Mouse (Mus musculus): ENCODE results near the gene Nprl2. TPM values are rescaled to one million over a fixed set of nuclear protein-coding genes. Genes with fewer than 3 reads are reported as not detected.

Gene Nprl2
- polyA plus RNA-seq (2012; ENCODE audit: insufficient read depth, insufficient read length, low replicate concordance, missing spikeins) = not detected in 2 replicates

GRCm38 (mm10) chr9:107541474-107542351 lies at the start of gene Nprl2, which contains the start of gene Cyb561d2:
Gene Nprl2 (plus strand): TSS chr9:107542226.
Gene Cyb561d2 (minus strand): TSS chr9:107542193.
- TF ChIP-seq CTCF (IDR thresholded peaks at IDR 0.05; ENCODE audit: insufficient read depth, low read depth, low read length) (no peak), POLR2A (IDR thresholded peaks at IDR 0.05; ENCODE audit: insufficient read depth, low read depth, low read length) (peak; percentile 69; the same call in 1 of the 2 replicates)
- peak within 1 kb of the TSS; percentile 48; the same call in 1 of the 2 replicates for H3K27ac ChIP-seq (ENCODE audit: insufficient read depth, low read depth, low read length)
- peak within 1 kb of the TSS; percentile 68 for H3K4me3 ChIP-seq (ENCODE audit: insufficient read depth, low read depth, low read length)
- under 1% methylated on average over 46 of the region's 46 CpGs for WGBS
- H3K4me1 ChIP-seq (ENCODE audit: control insufficient read depth, insufficient read depth, low read length) = peaks cover 27% of the 10 kb centered on the region

GRCm38 (mm10) chr9:107493511-107493910 lies 48.5 kb upstream of the Nprl2 start:
- H3K27ac ChIP-seq (ENCODE audit: insufficient read depth, low read depth, low read length) = no peak overlapping the region
- TF ChIP-seq CTCF (IDR thresholded peaks at IDR 0.05; ENCODE audit: insufficient read depth, low read depth, low read length) (no peak), POLR2A (IDR thresholded peaks at IDR 0.05; ENCODE audit: insufficient read depth, low read depth, low read length) (no peak)
- 63% methylated on average over 1 of the region's 1 CpGs for WGBS
- no peaks in the 10 kb centered on the region for H3K4me1 ChIP-seq (ENCODE audit: control insufficient read depth, insufficient read depth, low read length)
- no peak overlapping the region for H3K4me3 ChIP-seq (ENCODE audit: insufficient read depth, low read depth, low read length)

- no peaks in the 10 kb centered on the region for H3K4me1 ChIP-seq (ENCODE audit: control insufficient read depth, insufficient read depth, low read length)
Observed at GRCm38 (mm10) chr9:107494238-107494637, 47.8 kb upstream of the Nprl2 start.

GRCm38 (mm10) chr9:107496359-107496758 lies 45.7 kb upstream of the Nprl2 start:
- TF ChIP-seq POLR2A (IDR thresholded peaks at IDR 0.05; ENCODE audit: insufficient read depth, low read depth, low read length) (no peak), CTCF (IDR thresholded peaks at IDR 0.05; ENCODE audit: insufficient read depth, low read depth, low read length) (no peak)
- Histone ChIP-seq H3K27ac (ENCODE audit: insufficient read depth, low read depth, low read length) (no peak overlapping the region), H3K4me3 (ENCODE audit: insufficient read depth, low read depth, low read length) (no peak overlapping the region), H3K4me1 (ENCODE audit: control insufficient read depth, insufficient read depth, low read length) (no peaks in the 10 kb centered on the region)
- WGBS = 94% methylated on average over 3 of the region's 3 CpGs

More at GRCm38 (mm10) chr9:107494238-107494637, 47.8 kb upstream of the Nprl2 start:
- TF ChIP-seq CTCF (IDR thresholded peaks at IDR 0.05; ENCODE audit: insufficient read depth, low read depth, low read length) (no peak), POLR2A (IDR thresholded peaks at IDR 0.05; ENCODE audit: insufficient read depth, low read depth, low read length) (no peak)
- WGBS = 75% methylated on average over 12 of the region's 12 CpGs
- no peak overlapping the region for H3K27ac ChIP-seq (ENCODE audit: insufficient read depth, low read depth, low read length)
- no peak overlapping the region for H3K4me3 ChIP-seq (ENCODE audit: insufficient read depth, low read depth, low read length)

- WGBS = 92% methylated on average over 3 of the region's 3 CpGs
- Histone ChIP-seq H3K4me3 (ENCODE audit: insufficient read depth, low read depth, low read length) (no peak overlapping the region), H3K4me1 (ENCODE audit: control insufficient read depth, insufficient read depth, low read length) (peaks cover 23% of the 10 kb centered on the region), H3K27ac (ENCODE audit: insufficient read depth, low read depth, low read length) (no peak overlapping the region)
- TF ChIP-seq POLR2A (IDR thresholded peaks at IDR 0.05; ENCODE audit: insufficient read depth, low read depth, low read length) (no peak), CTCF (IDR thresholded peaks at IDR 0.05; ENCODE audit: insufficient read depth, low read depth, low read length) (no peak)
Observed at GRCm38 (mm10) chr9:107500708-107501286, 41.2 kb upstream of the Nprl2 start.

- H3K4me3 ChIP-seq (ENCODE audit: insufficient read depth, low read depth, low read length) = no peak overlapping the region
- H3K27ac ChIP-seq (ENCODE audit: insufficient read depth, low read depth, low read length) = no peak overlapping the region
- H3K4me1 ChIP-seq (ENCODE audit: control insufficient read depth, insufficient read depth, low read length) = peaks cover 37% of the 10 kb centered on the region
- 81% methylated on average over 12 of the region's 12 CpGs for WGBS
- no peak for TF ChIP-seq POLR2A (IDR thresholded peaks at IDR 0.05; ENCODE audit: insufficient read depth, low read depth, low read length)
- TF ChIP-seq CTCF (IDR thresholded peaks at IDR 0.05; ENCODE audit: insufficient read depth, low read depth, low read length) = no peak
Observed at GRCm38 (mm10) chr9:107502131-107502846, 39.7 kb upstream of the Nprl2 start.

GRCm38 (mm10) chr9:107504662-107505537 lies 37.1 kb upstream of the Nprl2 start:
- H3K4me1 ChIP-seq (ENCODE audit: control insufficient read depth, insufficient read depth, low read length) = peaks cover 56% of the 10 kb centered on the region
- no peak overlapping the region for H3K4me3 ChIP-seq (ENCODE audit: insufficient read depth, low read depth, low read length)
- WGBS = 29% methylated on average over 19 of the region's 19 CpGs
- TF ChIP-seq CTCF (IDR thresholded peaks at IDR 0.05; ENCODE audit: insufficient read depth, low read depth, low read length) (no peak), POLR2A (IDR thresholded peaks at IDR 0.05; ENCODE audit: insufficient read depth, low read depth, low read length) (no peak)
- no peak overlapping the region for H3K27ac ChIP-seq (ENCODE audit: insufficient read depth, low read depth, low read length)

GRCm38 (mm10) chr9:107508266-107508665 lies 33.8 kb upstream of the Nprl2 start:
- peaks cover 65% of the 10 kb centered on the region for H3K4me1 ChIP-seq (ENCODE audit: control insufficient read depth, insufficient read depth, low read length)
- H3K4me3 ChIP-seq (ENCODE audit: insufficient read depth, low read depth, low read length) = no peak overlapping the region

More at GRCm38 (mm10) chr9:107508266-107508665, 33.8 kb upstream of the Nprl2 start:
- no peak overlapping the region for H3K27ac ChIP-seq (ENCODE audit: insufficient read depth, low read depth, low read length)
- WGBS = 18% methylated on average over 10 of the region's 10 CpGs
- TF ChIP-seq POLR2A (IDR thresholded peaks at IDR 0.05; ENCODE audit: insufficient read depth, low read depth, low read length) (no peak), CTCF (IDR thresholded peaks at IDR 0.05; ENCODE audit: insufficient read depth, low read depth, low read length) (0 out of 2 replicates have a peak, but pooled peaks have one; percentile 10)

Measured in olfactory bulb, adult 2 months (tissue).